Mouse (Mus musculus): ENCODE results near the gene Wbp2.
"Not testable (repeated sequence)": the region's sequence is repeated elsewhere in the genome, so short reads cannot be mapped to it uniquely, and the experiment has no call there.

Wbp2 gene

GRCm38 (mm10) chr11:116092959-116093358 is 6.2 kb upstream of the Wbp2 start:
- DNase-seq (ENCODE audit: low read depth in 2 of 2, low spot score in 2 of 2) = not testable (repeated sequence)

GRCm38 (mm10) chr11:116091591-116091990 is 4.8 kb upstream of the Wbp2 start:
- DNase-seq (ENCODE audit: low read depth in 2 of 2, low spot score in 2 of 2) = no peak

GRCm38 (mm10) chr11:116089545-116089944 is 2.8 kb upstream of the Wbp2 start:
- no peak for DNase-seq (ENCODE audit: low read depth in 2 of 2, low spot score in 2 of 2)

GRCm38 (mm10) chr11:116088741-116089394 is 2.1 kb upstream of the Wbp2 start:
- DNase-seq (ENCODE audit: low read depth in 2 of 2, low spot score in 2 of 2) = no peak

GRCm38 (mm10) chr11:116088188-116088587 is 1.4 kb upstream of the Wbp2 start:
- no peak for DNase-seq (ENCODE audit: low read depth in 2 of 2, low spot score in 2 of 2)

- DNase-seq (ENCODE audit: low read depth in 2 of 2, low spot score in 2 of 2) = peak; percentile 77 to 88
Observed at GRCm38 (mm10) chr11:116087194-116088130, 667 bp upstream of the Wbp2 start.

- no peak for DNase-seq (ENCODE audit: low read depth in 2 of 2, low spot score in 2 of 2)
Observed at GRCm38 (mm10) chr11:116084166-116084565, 2.6 kb downstream of the Wbp2 start.

GRCm38 (mm10) chr11:116083096-116083672 is 3.6 kb downstream of the Wbp2 start:
- DNase-seq (ENCODE audit: low read depth in 2 of 2, low spot score in 2 of 2) = no peak

GRCm38 (mm10) chr11:116081081-116081480 is 5.7 kb downstream of the Wbp2 start:
- DNase-seq (ENCODE audit: low read depth in 2 of 2, low spot score in 2 of 2) = peak; percentile 65 to 80

GRCm38 (mm10) chr11:116079511-116079910 is 7.3 kb downstream of the Wbp2 start:
- DNase-seq (ENCODE audit: low read depth in 2 of 2, low spot score in 2 of 2) = no peak

- DNase-seq (ENCODE audit: low read depth in 2 of 2, low spot score in 2 of 2) = no peak
Observed at GRCm38 (mm10) chr11:116078676-116079320, 8.0 kb downstream of the Wbp2 start.

- peak; percentile 70 to 87 for DNase-seq (ENCODE audit: low read depth in 2 of 2, low spot score in 2 of 2)
Observed at GRCm38 (mm10) chr11:116078221-116078620, 8.6 kb downstream of the Wbp2 start.

- DNase-seq (ENCODE audit: low read depth in 2 of 2, low spot score in 2 of 2) = peak; percentile 15 to 33
Observed at GRCm38 (mm10) chr11:116077446-116078204, 9.2 kb downstream of the Wbp2 start, which contains the start of gene Unc13d. Gene Unc13d (minus strand): TSS chr11:116077961.

- peak; percentile 15 to 39 for DNase-seq (ENCODE audit: low read depth in 2 of 2, low spot score in 2 of 2)
Observed at GRCm38 (mm10) chr11:116076836-116077235, 10.0 kb downstream of the Wbp2 start.

GRCm38 (mm10) chr11:116076266-116076540 is 10.6 kb downstream of the Wbp2 start:
- no peak for DNase-seq (ENCODE audit: low read depth in 2 of 2, low spot score in 2 of 2)

- no peak for DNase-seq (ENCODE audit: low read depth in 2 of 2, low spot score in 2 of 2)
Observed at GRCm38 (mm10) chr11:116075539-116076265, 11.1 kb downstream of the Wbp2 start.

GRCm38 (mm10) chr11:116074436-116074991 is 12.3 kb downstream of the Wbp2 start:
- DNase-seq (ENCODE audit: low read depth in 2 of 2, low spot score in 2 of 2) = no peak

GRCm38 (mm10) chr11:116072608-116073007 is 14.2 kb downstream of the Wbp2 start:
- no peak for DNase-seq (ENCODE audit: low read depth in 2 of 2, low spot score in 2 of 2)

- peak; percentile 36 to 52 for DNase-seq (ENCODE audit: low read depth in 2 of 2, low spot score in 2 of 2)
Observed at GRCm38 (mm10) chr11:116071510-116071909, 15.3 kb downstream of the Wbp2 start.

- no peak for DNase-seq (ENCODE audit: low read depth in 2 of 2, low spot score in 2 of 2)
Observed at GRCm38 (mm10) chr11:116065345-116065744, 21.4 kb downstream of the Wbp2 start.

Data from CD8-positive naive resting alpha-beta T cell, adult 2 months (primary cell).